Mouse (Mus musculus) liver, embryonic 14.5 days (tissue): ENCODE measurements around the gene Klhl40.

Experiments
- CTCF ChIP-seq: IDR thresholded peaks from 2 replicates; pipeline ENCODE4 v1.5.1; 2016; ENCODE audit warnings: antibody characterized with exemption, low read depth, control low read depth
- EP300 ChIP-seq: IDR thresholded peaks from 2 replicates; pipeline ENCODE4 v1.6.1; 2016; ENCODE audit warnings: antibody characterized with exemption, low read depth

GRCm38 (mm10) chr9:121798887-121799520 is 21.6 kb downstream of the Klhl40 start:
- TF ChIP-seq CTCF = no peak
- no peak for TF ChIP-seq EP300
